Mouse (Mus musculus) E14TG2a.4 (cell line): ENCODE results near the gene Zcchc12.

Experiments
- H3K27me3 ChIP-seq: 2 replicates; pipeline ENCODE4 v1.6.1; 2014; ENCODE audit warnings: low read length, control low read depth; ENCODE audit not compliant: insufficient read depth
- H3K36me3 ChIP-seq: 2 replicates; pipeline ENCODE4 v1.6.1; 2014; ENCODE audit warnings: low read length, control low read depth; ENCODE audit not compliant: insufficient read depth
- H3K4me1 ChIP-seq: replicated peaks from 2 replicates; pipeline ENCODE4 v1.6.1; 2014; ENCODE audit warnings: low read depth, low read length, control low read depth
- H3K4me3 ChIP-seq: replicated peaks from 2 replicates; pipeline ENCODE4 v1.5.1; 2014; ENCODE audit warnings: mild to moderate bottlenecking, low read length
- H3K9me3 ChIP-seq: 2 replicates; pipeline ENCODE4 v1.6.1; 2014; ENCODE audit warnings: low read length, control low read depth
- CTCF ChIP-seq: conservative IDR thresholded peaks from 2 replicates; pipeline ENCODE4 v1.5.1; 2014; ENCODE audit warnings: low read length
- NANOG ChIP-seq: IDR thresholded peaks from 2 replicates; pipeline ENCODE4 v1.6.1; 2014; ENCODE audit warnings: borderline replicate concordance, low read length, mixed read lengths
- POU5F1 ChIP-seq: IDR thresholded peaks from 2 replicates; pipeline ENCODE4 v1.6.1; 2014; ENCODE audit warnings: low read length, borderline replicate concordance

Zcchc12 gene

DNA sequence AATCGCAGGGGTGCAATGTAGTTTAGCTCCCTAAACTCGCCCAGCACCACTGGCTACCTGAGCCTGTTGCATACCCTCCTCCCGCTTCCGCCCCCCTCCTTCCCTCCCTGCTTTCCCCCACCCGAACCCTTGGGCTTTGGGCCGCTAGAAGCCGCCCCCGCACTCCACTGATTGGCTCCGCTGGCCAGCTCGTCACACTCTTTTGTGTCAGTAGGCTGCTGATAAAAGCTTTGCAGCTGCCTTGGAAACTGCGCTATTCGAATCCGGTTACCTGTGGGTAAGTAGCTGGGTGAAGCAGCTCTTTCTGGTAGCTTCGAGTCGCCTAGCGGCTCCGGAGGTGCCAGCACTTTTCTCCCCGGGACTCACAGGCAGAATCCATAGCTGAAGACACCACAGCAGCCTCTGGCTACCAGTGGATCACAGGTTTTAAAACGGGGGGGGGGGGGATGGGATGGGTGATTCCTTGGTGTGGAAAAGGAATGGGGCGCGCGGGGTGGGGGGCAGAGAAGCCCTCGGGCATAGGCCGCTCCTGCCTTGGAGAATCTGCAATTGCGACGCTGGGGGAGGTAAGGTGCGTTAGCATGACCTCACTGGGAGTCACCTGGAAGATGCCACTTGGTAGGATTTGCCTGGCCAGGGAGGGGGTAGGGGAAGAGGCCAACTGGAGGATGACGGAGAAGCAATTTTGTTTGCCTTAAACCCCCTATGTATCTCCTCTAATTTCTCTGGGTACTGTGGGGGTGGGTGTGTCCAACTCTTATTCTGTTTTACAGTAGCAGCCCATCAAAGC lies at the start of gene Zcchc12:
Gene Zcchc12 (plus strand): TSS at position 169 of the 790 bp plus-strand sequence.
- TF ChIP-seq CTCF = no peak
- TF ChIP-seq POU5F1 = no peak
- TF ChIP-seq NANOG = no peak
- Histone ChIP-seq H3K36me3 (no peaks in the 10 kb centered on the region), H3K9me3 (no peaks in the 10 kb centered on the region), H3K4me3 (no peak within 1 kb of the TSS), H3K4me1 (peaks cover 2% of the 10 kb centered on the region; the same call in 1 of the 2 replicates), H3K27me3 (peaks cover 8% of the 10 kb centered on the region; the same call in 1 of the 2 replicates)

DNA sequence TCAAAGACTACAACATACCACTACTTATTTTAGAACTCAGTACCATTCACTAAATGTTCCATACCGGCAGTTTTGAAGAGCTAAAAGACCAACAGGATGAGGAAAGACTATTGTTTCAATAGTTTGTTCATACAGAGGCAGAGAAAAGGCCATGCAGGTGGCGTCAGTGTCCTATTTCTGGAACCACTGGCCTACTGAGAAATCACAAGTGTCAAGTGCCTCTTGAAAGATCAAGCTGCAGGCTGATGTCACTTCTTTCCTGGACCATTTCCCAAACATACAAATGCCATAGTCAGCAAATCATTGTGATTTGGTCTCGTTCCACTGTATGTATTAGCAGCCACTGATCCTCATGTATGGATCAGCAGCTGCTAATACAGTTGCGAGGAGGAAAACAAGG lies 49.0 kb upstream of the Zcchc12 start:
- Histone ChIP-seq H3K9me3 (no peaks in the 10 kb centered on the region), H3K27me3 (no peaks in the 10 kb centered on the region), H3K36me3 (no peaks in the 10 kb centered on the region), H3K4me1 (no peaks in the 10 kb centered on the region), H3K4me3 (no peak overlapping the region)
- TF ChIP-seq POU5F1 = no peak
- no peak for TF ChIP-seq CTCF
- TF ChIP-seq NANOG = no peak

DNA sequence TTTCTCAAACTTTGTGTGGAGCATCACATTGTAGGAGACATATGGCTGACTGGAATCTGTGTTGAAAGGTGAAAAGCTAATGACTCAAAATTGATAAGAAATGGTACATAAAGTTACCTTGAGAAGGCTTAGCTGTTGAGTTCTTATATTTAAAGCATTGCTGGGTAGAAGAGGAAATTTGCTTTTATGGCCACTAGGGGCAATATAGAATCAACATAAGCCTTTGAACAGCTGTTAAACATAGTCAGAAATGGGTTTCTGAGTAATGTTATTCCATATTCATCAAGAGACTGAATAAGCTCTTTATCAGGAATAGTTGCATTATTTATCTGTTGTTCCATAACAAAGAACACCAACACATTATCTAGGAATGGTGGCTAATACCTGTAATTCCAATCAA lies 45.6 kb upstream of the Zcchc12 start:
- Histone ChIP-seq H3K4me3 (no peak overlapping the region), H3K27me3 (no peaks in the 10 kb centered on the region)

DNA sequence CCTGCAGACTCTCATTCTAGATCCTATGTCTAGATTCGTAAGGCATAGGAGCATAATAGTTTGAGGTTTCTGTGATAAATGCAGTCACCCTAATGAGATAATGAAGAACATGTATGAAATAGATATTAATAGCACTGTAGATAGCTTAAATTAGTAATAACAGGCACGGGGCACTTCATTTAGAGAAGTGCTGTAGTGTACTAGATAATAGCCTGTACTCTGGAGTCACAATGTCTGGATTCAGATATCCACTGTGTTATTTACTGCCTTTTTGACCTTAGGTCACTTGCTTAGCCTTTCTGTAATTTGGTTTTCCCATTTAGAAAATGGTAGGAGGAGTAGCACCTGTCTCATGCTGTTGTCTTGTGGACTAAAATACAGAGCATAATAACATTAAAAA lies 39.0 kb upstream of the Zcchc12 start:
- TF ChIP-seq POU5F1 (no peak), NANOG (no peak), CTCF (no peak)
- H3K27me3 ChIP-seq = no peaks in the 10 kb centered on the region
- H3K4me3 ChIP-seq = no peak overlapping the region
- H3K4me1 ChIP-seq = no peaks in the 10 kb centered on the region
- no peaks in the 10 kb centered on the region for H3K9me3 ChIP-seq
- H3K36me3 ChIP-seq = no peaks in the 10 kb centered on the region

More for the DNA sequence above, 45.6 kb upstream of the Zcchc12 start:
- no peaks in the 10 kb centered on the region for H3K9me3 ChIP-seq
- no peaks in the 10 kb centered on the region for H3K36me3 ChIP-seq
- H3K4me1 ChIP-seq = no peaks in the 10 kb centered on the region
- no peak for TF ChIP-seq NANOG
- TF ChIP-seq POU5F1 = no peak
- TF ChIP-seq CTCF = peak; percentile 31

DNA sequence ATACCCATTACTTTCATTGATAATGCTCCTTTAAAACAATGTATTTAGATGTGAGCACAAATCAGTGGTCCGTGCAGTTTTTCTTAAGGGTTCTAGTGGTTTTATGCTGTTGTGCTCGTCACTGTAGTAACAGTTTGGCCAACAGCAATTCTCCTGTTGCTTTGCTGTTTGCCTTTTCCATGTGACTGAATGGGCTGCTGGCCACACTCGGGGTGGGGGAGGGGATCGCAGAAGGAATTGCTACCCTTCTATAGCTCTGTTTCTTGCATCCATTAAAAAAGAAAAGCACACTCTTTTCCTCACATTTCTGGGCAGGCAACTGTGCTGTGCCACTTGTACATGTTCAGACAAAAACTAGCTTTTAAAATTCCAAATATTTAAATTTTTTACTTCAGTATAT lies 34.1 kb upstream of the Zcchc12 start:
- Histone ChIP-seq H3K9me3 (no peaks in the 10 kb centered on the region), H3K4me1 (no peaks in the 10 kb centered on the region)
- no peak for TF ChIP-seq CTCF
- no peak for TF ChIP-seq POU5F1
- no peak for TF ChIP-seq NANOG

DNA sequence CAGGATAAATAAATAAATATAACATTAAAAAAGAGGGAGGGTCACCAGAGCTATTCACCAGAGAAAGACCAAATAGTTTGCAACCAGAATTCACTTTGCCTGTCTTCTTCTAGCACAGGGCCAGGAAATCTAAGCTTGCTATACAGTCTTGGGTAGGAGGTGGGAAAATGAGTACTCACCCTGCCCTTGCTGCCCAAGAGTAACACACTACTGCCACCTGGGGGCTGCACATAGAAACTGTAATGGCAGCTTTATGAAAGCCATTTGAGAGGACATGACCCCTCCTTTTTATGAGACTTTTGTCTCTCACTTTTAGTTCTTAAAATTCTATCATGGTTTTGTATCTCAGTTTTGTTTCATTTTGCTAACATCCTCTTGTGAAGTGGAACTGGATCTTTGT lies 12.1 kb upstream of the Zcchc12 start:
- Histone ChIP-seq H3K9me3 (no peaks in the 10 kb centered on the region), H3K4me3 (no peak overlapping the region), H3K27me3 (no peaks in the 10 kb centered on the region), H3K4me1 (no peaks in the 10 kb centered on the region), H3K36me3 (no peaks in the 10 kb centered on the region)
- TF ChIP-seq CTCF = peak; percentile 44
- no peak for TF ChIP-seq NANOG

More for the DNA sequence above, 34.1 kb upstream of the Zcchc12 start:
- Histone ChIP-seq H3K27me3 (no peaks in the 10 kb centered on the region), H3K4me3 (no peak overlapping the region), H3K36me3 (no peaks in the 10 kb centered on the region)

DNA sequence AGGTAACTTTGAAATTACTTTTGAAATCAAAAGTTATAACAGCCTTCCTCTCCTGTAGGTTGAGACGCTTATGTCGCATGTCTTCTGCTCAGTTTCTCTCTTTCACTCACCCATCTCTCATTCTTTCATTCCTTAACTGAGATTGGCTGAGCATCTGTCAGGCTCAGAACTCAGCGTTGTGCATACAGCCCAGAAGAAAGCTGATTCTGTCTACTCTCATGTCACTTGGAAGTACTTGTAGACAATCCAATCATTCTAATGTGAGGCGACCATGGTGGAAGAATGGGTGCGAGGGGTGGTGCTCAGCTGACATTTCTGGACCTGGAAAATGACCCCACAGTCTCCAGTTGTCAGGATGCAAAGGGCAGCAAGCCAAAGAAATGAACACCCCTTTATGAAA lies 9.7 kb upstream of the Zcchc12 start:
- no peaks in the 10 kb centered on the region for H3K27me3 ChIP-seq
- no peaks in the 10 kb centered on the region for H3K4me1 ChIP-seq
- H3K9me3 ChIP-seq = no peaks in the 10 kb centered on the region
- no peak overlapping the region for H3K4me3 ChIP-seq
- TF ChIP-seq CTCF = no peak
- no peak for TF ChIP-seq POU5F1
- TF ChIP-seq NANOG = no peak
- H3K36me3 ChIP-seq = no peaks in the 10 kb centered on the region

DNA sequence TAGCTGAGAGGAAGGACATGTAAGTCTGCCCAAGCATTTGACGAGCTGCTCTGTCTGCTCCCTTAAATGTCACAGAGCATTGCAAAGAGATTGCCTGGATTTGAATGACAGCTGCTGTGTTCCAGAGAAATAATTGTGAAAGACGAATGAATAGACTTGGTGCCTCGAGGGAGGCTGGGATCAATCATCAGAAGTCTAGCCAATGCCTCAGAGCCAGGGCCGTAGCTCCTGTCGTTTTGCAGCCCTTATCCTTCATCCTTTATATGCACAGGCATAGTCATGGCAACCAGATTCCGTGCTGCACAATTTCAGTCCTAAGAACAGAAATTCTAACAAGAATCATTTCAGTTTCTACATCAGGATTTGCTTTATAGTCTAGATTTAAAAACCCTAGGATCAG lies 9.3 kb upstream of the Zcchc12 start:
- TF ChIP-seq NANOG (no peak), CTCF (no peak), POU5F1 (no peak)
- no peaks in the 10 kb centered on the region for H3K4me1 ChIP-seq
- no peaks in the 10 kb centered on the region for H3K36me3 ChIP-seq
- no peaks in the 10 kb centered on the region for H3K27me3 ChIP-seq
- H3K9me3 ChIP-seq = no peaks in the 10 kb centered on the region
- no peak overlapping the region for H3K4me3 ChIP-seq

DNA sequence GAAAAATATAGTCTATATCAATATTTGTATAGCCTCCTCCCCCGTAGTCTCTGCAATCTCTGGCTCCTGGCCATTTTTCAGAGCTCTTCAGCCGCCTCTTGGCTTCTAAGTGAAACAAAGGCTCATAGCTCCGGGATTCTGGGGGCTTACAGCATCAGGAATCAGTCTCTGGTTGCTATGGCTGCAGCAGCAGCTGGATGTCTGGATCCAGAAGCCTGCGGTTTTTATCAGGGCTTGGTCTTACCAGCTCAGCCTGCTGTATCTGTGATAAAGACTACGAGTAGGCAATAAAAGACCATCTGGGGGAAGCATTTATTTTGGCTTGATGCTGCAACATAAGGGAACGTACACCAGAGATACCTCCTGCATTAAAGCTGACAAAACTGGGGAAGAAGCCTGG lies 1.8 kb upstream of the Zcchc12 start:
- H3K9me3 ChIP-seq = no peaks in the 10 kb centered on the region
- TF ChIP-seq CTCF (no peak), NANOG (no peak), POU5F1 (no peak)
- no peaks in the 10 kb centered on the region for H3K36me3 ChIP-seq
- peaks cover 2% of the 10 kb centered on the region; the same call in 1 of the 2 replicates for H3K4me1 ChIP-seq
- H3K27me3 ChIP-seq = peaks cover 8% of the 10 kb centered on the region; the same call in 1 of the 2 replicates
- H3K4me3 ChIP-seq = no peak overlapping the region
